Mouse (Mus musculus) thymus, postnatal 10 days (tissue): ENCODE measurements around the gene Cfap44.

Source experiments
- DNase-seq, 2 experiments: peaks; one replicate each; pipeline ENCODE4 v3.0.0; 2021; ENCODE audit warnings: low spot score in 2 of 2

The Cfap44 gene

GRCm38 (mm10) chr16:44531239-44531797 lies 136.7 kb downstream of the Cfap44 start:
- no peak for DNase-seq
